Mouse (Mus musculus) erythroid progenitor cell, adult 5-6 weeks (primary cell): ENCODE results near the gene Hpn. TPM values are rescaled to one million over a fixed set of nuclear protein-coding genes. Genes with fewer than 3 reads are reported as not detected.

Source experiments
- ATAC-seq: replicated peaks from 2 replicates; pipeline ENCODE4 v1.8.0; 2016; ENCODE audit warnings: moderate number of reproducible peaks, mild to moderate bottlenecking, moderate TSS enrichment, inconsistent platforms; ENCODE audit not compliant: poor library complexity, low FRiP score, severe bottlenecking
- total RNA-seq, 2 experiments: library from RNA; stranded (forward) in 1 of 2; stranded (reverse) in 1 of 2; fragments of 150-400 nt in 1 of 2; fragments of 186-747, 209-891 nt in 1 of 2; gene quantifications; 2 replicates each; pipeline versions ENCODE4 v1.2.3 to v1.2.4; 2015 to 2017; ENCODE audit warnings: low replicate concordance in 2 of 2

The Hpn gene
- total RNA-seq, 2 experiments from 2014 or later = 5.9 TPM; not detected in 1

DNA sequence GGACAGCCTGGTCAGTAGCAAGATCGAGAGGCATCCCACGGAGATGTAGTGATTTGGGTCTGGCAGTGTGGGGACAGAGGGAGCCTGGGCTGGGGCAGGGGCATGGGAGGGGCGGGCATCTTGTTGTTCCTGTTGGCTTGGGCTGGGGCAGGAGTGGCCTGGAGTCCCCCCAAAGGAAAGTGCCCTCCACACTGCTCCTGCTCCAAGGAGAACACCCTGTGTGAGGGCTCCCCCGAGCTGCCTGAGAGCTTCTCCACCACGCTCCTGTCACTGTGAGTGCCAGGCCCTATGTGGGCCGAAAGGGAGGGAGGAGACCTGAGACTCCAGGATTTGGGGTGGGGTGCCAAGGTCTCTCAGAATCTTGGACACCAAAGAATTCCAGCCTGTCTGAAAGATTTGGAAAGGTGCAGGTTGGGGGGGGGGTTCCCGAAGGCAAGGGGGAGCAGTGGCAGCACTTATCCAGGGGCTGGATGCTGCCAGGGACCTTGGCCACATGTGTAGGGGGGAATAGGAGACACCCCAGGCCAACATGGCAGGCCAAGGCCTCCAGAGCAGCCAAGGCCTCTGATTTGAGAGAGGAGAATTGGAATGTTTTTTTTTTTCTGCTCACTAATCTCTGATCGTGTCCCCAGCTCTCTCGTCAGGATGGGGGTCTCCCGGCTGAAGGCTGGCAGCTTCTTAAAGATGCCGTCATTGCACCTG lies 55.0 kb downstream of the Hpn start:
- no peak for ATAC-seq

DNA sequence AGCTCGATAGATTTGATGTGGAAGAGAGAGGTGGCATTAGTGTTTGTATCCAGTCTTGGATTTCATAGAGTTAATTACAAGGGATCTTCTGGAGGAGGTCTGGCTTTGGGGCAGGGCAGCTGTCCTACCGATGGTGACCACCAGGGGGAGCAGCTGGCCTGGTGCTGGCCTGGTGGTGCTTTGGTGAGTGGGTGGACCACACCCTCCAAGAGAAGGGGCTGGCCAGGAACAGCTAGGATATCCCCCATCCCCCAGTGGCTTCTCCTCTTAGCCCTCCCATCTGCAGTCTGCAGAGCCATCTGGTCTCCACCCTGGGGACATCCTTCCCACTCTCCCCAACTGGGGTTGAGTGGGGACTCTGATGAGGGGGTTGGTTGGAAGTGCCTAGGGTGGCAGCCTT lies 56.0 kb downstream of the Hpn start, which contains the start of gene Lgi4:
Gene Lgi4, plus strand, starts transcription at position 235 of the 400 bp plus-strand sequence.
- peak; percentile 75; the same call in 1 of the 2 replicates for ATAC-seq

DNA sequence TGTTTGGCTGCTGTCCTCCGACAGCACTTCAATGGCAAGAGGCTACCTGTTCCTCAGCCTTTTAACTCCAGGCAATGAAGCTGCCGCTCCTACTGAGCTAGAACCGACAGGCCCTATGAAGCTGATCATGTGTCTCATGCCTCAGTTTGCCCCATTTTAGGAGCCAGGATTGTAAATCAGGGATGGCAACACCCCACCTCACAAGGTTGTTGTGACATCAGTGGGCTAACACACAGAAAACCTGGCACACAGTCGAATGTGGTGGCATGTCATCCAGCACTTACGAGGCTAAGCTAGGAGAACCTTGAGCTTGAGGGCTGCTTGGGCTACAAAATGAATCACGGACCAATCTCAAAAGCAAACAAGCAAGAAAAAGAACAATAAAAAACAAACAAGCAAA lies 56.9 kb downstream of the Hpn start:
- ATAC-seq = no peak

DNA sequence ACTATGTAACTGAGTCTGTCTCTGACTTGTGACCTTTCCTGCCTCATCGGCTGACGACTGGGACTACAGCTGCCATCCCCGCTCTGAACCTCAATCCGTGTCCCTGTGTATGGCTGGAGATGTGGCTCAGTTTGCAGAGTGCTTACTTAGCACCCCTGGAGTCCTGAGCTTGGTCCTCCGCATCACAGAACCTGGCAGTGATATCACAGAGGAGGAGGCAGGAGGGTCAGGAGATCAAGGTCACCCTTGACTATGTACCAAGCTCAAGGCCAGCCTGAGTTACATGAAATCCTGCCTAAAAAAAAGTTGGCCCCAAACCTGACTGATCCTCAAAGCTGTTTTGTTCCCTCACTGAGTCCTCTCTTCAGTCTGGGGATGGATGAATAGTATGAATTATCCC lies 57.4 kb downstream of the Hpn start:
- ATAC-seq = no peak

DNA sequence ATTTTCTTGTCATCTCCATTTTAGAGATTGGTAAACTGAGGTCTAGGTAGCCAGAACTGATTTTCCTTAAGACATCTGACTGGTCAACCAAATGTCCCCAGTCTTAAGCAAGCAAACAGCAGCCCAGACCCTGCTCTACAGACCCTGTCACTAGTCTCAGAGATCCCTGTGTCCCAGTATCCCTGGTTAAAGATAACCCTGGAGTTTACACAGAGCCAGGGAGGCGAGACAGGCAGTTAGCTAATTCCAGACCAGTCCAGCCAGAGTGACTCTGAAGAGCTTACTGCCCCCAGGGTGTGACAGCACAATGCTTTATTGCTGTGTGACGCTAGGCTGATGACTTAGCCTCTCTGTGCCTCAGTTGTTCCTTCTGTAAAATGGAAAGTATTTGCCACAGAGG lies 58.0 kb downstream of the Hpn start, which contains the start of gene Fxyd1:
Gene Fxyd1, minus strand, starts transcription at position 129 of the 400 bp plus-strand sequence.
- no peak for ATAC-seq

DNA sequence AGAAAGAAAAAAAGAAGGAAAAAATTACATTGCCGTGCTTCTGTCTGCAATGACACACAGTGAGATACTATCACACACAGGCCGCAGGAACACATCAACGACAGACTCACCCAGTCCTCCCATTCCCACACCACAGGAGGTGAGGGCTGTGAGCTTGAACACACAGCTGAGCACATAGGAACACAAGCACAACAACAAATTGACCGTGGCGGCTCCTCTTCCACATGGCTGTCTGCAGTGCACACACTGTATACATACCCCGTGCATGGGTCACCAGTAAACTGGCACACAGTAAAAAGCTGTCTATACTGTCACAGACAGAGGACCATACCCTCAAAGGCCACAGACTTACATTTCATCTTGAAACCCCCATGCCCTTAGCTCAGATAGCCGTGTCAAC lies 58.6 kb downstream of the Hpn start:
- ATAC-seq = no peak

DNA sequence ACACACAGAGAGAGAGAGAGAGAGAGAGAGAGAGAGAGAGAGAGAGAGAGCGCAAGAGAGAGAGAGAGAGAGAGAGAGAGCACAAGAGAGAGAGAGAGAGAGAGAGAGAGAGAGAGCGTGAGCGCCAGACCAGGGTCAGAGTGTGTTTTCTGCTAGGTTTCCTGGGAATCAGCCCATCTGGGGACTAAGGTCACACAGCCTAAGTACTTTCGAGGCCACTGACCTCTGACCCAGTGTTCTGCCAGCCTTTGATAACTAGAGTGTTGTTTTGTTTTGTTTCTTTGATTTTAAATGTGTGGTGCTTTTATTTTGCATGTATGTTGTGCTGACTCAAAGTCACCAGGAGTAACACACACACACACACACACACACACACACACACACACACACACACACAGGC lies 59.2 kb downstream of the Hpn start:
- no peak for ATAC-seq

DNA sequence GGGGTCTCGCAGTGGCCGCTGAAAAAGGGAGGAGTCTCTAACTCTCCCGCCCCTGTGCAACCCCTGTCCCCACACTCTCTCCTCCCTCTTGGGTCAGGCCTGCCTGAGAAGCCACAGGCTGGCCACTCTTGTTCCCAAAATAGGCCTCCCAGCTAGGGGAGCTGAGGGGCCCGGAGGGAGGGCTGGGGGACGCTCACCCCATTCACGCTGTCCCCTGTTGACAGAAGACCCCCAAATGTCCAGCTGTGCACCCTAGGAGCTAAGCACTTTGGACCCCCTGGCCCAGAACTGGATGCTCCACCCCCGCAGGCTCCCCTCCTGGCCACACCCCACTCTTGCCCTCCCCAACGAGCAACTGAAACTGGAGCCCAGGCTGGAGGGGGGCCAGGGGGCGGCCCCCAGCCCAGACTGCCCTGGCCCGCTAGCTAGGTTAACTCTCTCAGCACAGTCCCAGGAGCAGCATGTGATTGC lies 59.7 kb downstream of the Hpn start:
- ATAC-seq = no peak

DNA sequence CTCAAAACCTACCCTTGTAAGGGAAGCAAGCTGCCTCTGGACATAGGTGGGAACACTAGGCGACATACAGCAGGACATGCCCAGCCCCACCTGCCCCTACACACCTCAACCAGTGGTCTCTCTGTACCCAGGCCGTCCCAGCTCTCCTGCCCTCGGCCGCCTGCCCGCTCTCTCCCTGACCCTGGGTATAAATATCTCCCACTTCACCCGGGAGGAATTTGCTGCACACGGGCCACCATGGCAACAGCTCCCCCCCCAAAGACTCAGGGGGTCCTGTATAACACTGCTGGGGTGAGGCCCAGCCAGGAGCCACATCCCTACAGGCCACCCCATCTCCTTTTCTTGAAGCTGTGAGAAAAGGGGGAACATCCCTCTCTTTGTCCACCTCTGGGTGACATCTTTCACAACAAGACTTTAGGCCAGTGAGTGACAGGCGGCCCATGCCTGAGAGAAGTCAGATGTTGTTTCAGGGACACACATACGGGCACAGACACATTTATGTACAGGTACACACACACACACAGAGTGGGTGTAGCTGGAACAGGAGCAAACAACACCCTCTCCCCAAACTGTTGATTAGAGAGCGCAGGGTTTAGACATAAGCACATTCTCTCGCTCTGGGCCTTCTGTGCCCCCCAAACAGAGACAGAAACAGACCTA lies 60.3 kb downstream of the Hpn start:
- ATAC-seq = no peak

DNA sequence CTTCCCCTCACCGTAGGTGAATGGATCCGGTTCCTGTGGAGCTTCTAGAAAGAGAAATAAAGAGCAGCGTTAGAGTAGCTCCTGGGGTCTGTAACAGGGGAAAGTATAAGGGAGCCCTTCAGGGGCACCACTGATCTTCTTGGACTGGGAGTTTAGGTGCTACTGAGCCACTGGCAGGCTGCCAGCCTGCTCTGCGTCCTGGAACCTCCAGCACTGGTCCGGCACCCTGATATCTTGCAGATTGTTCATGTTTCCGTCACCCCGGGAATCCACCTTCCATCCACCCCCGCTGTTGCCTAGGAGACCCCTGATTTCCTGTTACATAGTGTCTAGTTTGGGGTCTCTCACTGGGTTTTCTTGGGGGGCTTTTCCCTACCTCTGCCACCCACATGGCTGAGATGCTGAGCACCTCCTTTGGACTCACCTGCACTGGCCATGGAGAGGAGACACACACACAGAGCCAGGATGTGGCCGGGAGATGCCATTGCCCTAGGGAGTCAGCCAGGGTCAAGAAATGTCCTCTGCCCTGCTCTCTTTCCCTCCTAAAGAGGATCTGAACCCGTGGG lies 61.1 kb downstream of the Hpn start:
- no peak for ATAC-seq

DNA sequence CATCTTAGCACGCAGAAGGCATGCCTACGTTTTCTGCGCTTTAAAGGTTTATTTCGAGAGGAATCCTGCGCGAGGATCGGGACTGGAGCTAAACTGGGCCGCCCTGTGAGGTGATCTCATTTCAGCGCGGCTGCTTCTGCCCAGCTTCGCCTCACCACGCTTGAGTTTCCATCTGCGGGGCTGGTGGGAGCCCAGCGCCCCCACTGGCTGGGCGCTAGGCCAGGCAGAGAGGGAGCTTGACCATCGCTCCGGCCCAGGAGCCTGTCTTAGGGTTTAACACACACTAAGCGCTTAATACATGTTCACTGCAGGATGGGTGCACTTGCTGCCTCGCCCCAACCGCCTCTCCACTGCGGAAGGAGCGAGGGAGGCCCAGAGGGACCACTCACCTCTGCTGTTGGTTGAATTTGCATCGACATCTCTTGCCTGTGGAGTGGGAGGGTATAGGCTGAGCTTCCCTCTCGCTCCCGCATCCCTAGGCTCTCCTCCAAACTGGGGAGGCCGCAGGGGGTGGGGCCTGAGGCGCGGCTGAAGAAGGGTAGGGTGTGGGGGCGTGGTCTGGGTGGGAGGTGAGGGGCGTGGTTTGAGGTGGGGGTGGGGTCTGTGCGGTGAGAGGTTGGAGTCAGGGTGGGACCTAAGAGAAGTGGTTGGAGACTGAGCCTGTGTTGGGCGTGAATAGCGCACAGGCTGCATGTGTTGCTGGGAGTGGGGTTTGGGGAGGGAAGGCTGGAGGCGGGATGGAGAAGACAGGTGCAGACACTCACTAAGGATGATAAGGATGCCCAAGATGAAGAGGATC lies 62.3 kb downstream of the Hpn start:
- no peak for ATAC-seq

DNA sequence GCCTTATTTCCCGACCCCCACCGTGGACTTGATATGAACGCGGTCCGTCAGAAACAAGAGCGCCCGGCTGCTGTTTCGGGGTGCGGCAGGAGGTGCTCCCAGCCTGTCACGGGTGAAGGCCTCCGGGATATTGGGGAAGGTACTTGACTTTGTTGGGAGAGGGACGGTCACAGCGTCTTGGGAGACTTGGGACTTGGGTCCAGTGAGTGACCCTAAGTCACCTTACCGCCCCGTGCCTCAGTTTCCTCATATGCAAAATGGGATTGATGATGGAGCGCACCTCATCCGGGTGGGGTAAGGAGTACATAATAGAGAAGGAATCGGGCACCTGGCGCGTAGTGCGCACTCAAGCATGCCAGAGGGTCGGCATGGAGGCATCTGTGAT lies 62.8 kb downstream of the Hpn start:
- ATAC-seq = no peak

DNA sequence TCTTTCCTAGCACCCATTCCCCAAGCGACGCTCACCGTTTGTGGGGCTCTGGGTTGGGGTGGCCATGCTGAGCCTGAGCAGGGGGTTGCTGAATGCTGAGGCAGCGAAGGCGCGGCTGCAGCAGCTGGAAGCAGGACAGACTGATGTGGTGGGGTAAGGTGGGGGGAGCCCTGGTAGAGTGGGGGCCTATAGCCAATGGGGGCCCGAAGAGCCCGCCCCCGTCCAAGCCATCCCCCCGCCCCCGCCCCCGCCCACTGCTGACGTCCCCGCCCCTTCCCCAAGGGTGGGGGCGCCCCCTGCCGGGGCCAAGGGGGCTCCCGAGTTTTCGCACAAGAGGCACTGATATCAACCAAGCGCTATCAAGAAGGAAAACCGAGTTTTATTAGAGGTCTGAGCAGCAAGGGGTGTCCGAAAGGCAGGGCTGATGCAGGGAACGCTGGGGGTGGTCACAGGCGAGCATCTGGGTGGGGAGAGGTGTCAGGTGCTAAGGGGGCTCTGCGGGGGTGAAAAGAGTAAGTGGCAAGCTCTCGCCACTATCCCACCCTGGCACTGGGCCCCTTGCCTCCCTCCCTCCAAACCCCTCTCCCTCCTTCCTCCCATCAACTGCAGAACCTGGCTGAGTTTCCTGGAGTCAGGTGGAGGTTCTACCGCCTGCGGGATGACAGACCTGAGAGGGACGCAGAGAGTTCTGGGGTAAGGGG lies 63.6 kb downstream of the Hpn start, which contains the start of gene Fxyd7:
Gene Fxyd7, minus strand, starts transcription at position 147 of the 701 bp plus-strand sequence.
- no peak for ATAC-seq

DNA sequence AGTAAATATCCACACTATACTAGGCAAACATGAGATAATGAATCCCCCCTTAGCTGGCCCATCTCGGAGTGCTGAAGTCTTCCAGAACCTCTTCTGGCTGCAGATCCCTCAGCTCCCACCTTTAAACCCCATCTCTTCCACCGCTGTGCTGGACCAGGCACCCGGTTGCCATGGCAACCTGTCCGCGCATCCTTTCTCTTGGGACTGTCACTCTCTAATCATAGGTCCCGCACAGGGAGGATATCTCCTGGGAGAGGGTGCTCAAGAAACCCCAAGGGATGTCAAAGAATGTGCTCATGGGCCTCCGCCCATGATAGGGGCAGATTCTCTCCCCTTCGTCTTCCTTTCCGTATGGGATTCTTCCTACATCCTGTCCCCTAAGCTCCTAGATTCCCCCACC lies 64.2 kb downstream of the Hpn start:
- ATAC-seq = no peak

DNA sequence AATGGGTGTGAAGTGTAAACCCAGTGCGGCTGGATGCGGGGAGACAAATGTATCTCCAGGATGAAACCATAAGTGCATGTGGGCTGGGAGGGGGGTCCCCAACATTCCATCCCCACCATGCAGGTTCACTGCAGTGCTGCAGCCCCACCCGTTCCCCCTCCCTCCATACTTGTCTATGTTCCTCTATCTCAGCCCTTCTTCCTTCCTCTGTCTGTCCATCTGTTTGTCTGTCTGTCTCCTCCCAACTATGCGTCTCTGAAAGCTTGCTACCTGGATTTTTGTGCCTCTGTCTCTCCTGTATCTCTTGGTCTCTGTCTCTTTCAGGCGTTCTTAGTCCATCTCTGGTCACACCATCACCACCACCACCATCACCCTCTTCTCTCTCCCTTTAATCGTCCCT lies 64.6 kb downstream of the Hpn start:
- ATAC-seq = no peak

DNA sequence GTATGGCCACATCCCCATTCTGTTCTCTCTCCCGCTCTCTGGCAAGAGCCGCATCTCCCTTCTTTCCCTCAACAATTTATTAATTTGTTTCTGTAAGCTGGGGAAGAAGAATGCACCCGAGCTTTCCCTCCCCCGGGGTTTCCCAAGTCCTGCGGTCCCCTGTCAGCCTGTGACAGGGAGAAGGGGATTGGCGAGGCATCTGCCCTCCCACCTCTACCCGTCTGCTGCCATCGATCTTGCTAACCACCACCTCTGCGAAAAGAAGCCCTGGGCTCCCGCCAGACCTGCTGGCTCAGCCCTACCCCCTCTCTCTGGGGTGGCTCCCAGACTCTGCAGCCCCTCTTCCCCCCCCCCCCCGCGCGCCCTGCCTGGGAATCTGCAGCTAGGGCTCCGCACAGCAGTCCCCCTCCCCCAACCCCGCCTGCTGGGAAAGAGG lies 65.2 kb downstream of the Hpn start:
- no peak for ATAC-seq

DNA sequence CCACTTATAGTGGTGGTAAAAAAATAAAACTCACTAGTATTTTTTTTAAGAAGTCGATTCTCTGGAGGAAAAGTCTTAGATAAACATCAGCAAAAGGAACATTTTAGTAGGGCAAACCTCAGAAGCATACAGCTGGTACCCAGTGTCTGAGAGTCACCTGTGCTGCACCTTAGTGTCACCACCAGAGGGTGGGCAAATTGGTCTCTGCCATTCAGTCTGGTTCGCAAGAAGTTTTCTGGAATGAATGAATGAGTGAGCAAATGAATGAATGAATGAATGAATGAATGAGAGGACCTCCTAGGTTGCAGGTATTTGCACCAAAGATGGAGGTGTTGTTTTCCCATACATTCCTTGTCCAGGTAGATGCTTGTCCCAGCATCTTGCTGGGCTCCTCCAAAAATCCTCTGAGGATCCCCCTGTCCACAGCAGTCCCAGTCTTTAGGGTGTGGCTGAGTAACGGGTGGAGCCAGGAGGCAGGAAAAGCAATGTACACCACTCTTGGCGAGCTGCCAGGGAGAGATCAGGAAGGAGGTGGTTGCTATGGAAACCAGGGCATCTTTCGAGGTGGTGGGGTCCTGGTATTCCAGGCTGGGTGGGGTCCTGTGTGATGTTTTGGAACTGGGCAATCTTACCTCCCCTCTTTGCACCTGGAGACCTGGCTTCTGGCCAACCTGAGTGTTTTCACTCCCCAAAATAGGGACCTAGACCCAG lies 65.8 kb downstream of the Hpn start:
- ATAC-seq = no peak
